Mouse (Mus musculus) kidney, postnatal 0 days (tissue): Measurements from ENCODE around the gene Aars. TPM values are rescaled to one million over a fixed set of nuclear protein-coding genes. Genes with fewer than 3 reads are reported as not detected.
A peak's percentile ranks its signal among the peaks of the same experiment; 100 is the strongest.
"Not testable (repeated sequence)": the region's sequence is repeated elsewhere in the genome, so short reads cannot be mapped to it uniquely, and the experiment has no call there.

ENCODE experiments used
- ATAC-seq: fragments of 200-750 bp; cut with Nextera tagmentation; replicated peaks from 2 replicates; pipeline ENCODE4 v1.8.0; 2017; ENCODE audit warnings: low read depth, moderate number of reproducible peaks, moderate TSS enrichment, moderate library complexity; ENCODE audit not compliant: low FRiP score
- DNase-seq: peaks from one replicate; pipeline ENCODE4 v3.0.0-alpha.2; 2016; ENCODE audit warnings: low spot score
- H3K27ac ChIP-seq: fragments of 300-500 bp; sonication (generic); 2 replicates; pipeline ENCODE4 v1.5.1; 2014; ENCODE audit warnings: mild to moderate bottlenecking
- H3K27me3 ChIP-seq: fragments of 300-500 bp; sonication (generic); 2 replicates; pipeline ENCODE4 v1.6.1; 2014; ENCODE audit warnings: low read length, mixed read lengths; ENCODE audit not compliant: insufficient read depth
- H3K36me3 ChIP-seq: fragments of 300-500 bp; sonication (generic); 2 replicates; pipeline ENCODE4 v1.6.1; 2014; ENCODE audit warnings: low read length, mixed read lengths; ENCODE audit not compliant: insufficient read depth
- H3K4me1 ChIP-seq: fragments of 300-500 bp; sonication (generic); replicated peaks from 2 replicates; pipeline ENCODE4 v1.6.1; 2014; ENCODE audit warnings: antibody characterized with exemption, low read length, mixed read lengths; ENCODE audit not compliant: insufficient read depth
- H3K4me2 ChIP-seq: fragments of 300-500 bp; sonication (generic); 2 replicates; pipeline ENCODE4 v1.6.1; 2014; ENCODE audit warnings: mild to moderate bottlenecking, low read length, moderate library complexity, mixed read lengths
- H3K4me3 ChIP-seq: fragments of 300-500 bp; sonication (generic); replicated peaks from 2 replicates; pipeline ENCODE4 v1.5.1; 2014; ENCODE audit warnings: low read depth, low read length
- H3K9ac ChIP-seq: fragments of 300-500 bp; sonication (generic); 2 replicates; pipeline ENCODE4 v1.6.1; 2014; ENCODE audit warnings: low read depth, low read length
- H3K9me3 ChIP-seq: fragments of 300-500 bp; sonication (generic); replicated peaks from 2 replicates; pipeline ENCODE4 v1.6.1; 2016; ENCODE audit warnings: low read length, inconsistent platforms, mixed read lengths
- CTCF ChIP-seq: IDR thresholded peaks from 2 replicates; pipeline ENCODE4 v1.5.1; 2016; ENCODE audit warnings: antibody characterized with exemption, low read depth, mild to moderate bottlenecking, moderate library complexity
- WGBS: fragments of 180-500 bp; shearing (Covaris S2); extraction: QIAGEN DNeasy Blood & Tissue Kit; methylation state at CpG from one replicate; pipeline ENCODE4 v1.1.7; 2014; 5-methylcytosine and 5-hydroxymethylcytosine counted together
- polyA plus RNA-seq: library from polyadenylated mRNA; unstranded; fragments of >200 nt; fragmentation: Nextera tagmentation; extraction: Ambion mirVana; gene quantifications from 2 replicates; pipeline ENCODE4 v1.2.1, GENCODE M21; 2015

Gene Aars
- polyA plus RNA-seq, 1 experiment from 2014 or later, result 39.6 TPM

DNA sequence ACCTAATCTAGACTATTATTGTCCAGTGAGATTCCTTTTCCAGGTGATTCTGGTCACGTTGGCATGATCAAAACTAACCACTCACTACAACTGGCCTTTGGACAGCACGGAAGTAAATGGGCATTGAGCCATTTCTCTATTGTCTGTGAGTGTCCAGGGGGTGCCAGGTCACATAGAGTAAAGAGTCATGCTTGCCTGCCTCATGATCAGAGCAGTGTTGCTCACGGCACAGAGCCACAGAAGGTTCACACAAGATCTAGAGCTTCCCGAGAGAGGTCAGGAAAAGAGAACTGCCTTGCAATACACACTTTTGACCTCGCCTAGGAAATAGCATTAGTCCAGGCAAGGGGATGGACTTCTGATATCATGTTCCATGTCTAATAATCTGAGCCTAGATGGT is 46.5 kb downstream of the Aars start:
- no peak overlapping the region for H3K9ac ChIP-seq
- ATAC-seq, result peak; percentile 67

GRCm38 (mm10) chr8:111079861-111080271 is 46.9 kb downstream of the Aars start:
- Histone ChIP-seq H3K9me3 (no peaks in the 10 kb centered on the region), H3K36me3 (no peaks in the 10 kb centered on the region), H3K4me1 (no peaks in the 10 kb centered on the region), H3K4me2 (peak overlapping the region; percentile 50), H3K27ac (peak overlapping the region; percentile 85), H3K27me3 (no peaks in the 10 kb centered on the region), H3K9ac (no peak overlapping the region), H3K4me3 (no peak overlapping the region)
- 7% methylated on average over 6 of the region's 6 CpGs for WGBS
- DNase-seq (peak; percentile 77), ATAC-seq (peak; percentile 79)
- peak; percentile 76 for TF ChIP-seq CTCF

More for the DNA sequence above, 46.5 kb downstream of the Aars start:
- no peaks in the 10 kb centered on the region for H3K36me3 ChIP-seq
- DNase-seq, result no peak
- 35% methylated on average over 5 of the region's 5 CpGs for WGBS
- no peaks in the 10 kb centered on the region for H3K27me3 ChIP-seq
- H3K27ac ChIP-seq, result peak overlapping the region; percentile 85
- H3K4me1 ChIP-seq, result no peaks in the 10 kb centered on the region
- no peak overlapping the region for H3K4me3 ChIP-seq
- peak overlapping the region; percentile 50 for H3K4me2 ChIP-seq
- TF ChIP-seq CTCF, result no peak
- no peaks in the 10 kb centered on the region for H3K9me3 ChIP-seq

- H3K36me3 ChIP-seq, result no peaks in the 10 kb centered on the region
- no peaks in the 10 kb centered on the region for H3K27me3 ChIP-seq
- H3K4me1 ChIP-seq, result no peaks in the 10 kb centered on the region
- H3K9ac ChIP-seq, result peak overlapping the region; percentile 32; the same call in 1 of the 2 replicates
- 31% methylated on average over 12 of the region's 12 CpGs for WGBS
- no peak for TF ChIP-seq CTCF
- H3K9me3 ChIP-seq, result no peaks in the 10 kb centered on the region
- peak overlapping the region; percentile 50 for H3K4me2 ChIP-seq
- peak overlapping the region; percentile 85 for H3K27ac ChIP-seq
- DNase-seq (peak; percentile 39), ATAC-seq (peak; percentile 78)
- peak overlapping the region; percentile 22; the same call in 1 of the 2 replicates for H3K4me3 ChIP-seq
Observed at GRCm38 (mm10) chr8:111081580-111082258, 48.8 kb downstream of the Aars start.

DNA sequence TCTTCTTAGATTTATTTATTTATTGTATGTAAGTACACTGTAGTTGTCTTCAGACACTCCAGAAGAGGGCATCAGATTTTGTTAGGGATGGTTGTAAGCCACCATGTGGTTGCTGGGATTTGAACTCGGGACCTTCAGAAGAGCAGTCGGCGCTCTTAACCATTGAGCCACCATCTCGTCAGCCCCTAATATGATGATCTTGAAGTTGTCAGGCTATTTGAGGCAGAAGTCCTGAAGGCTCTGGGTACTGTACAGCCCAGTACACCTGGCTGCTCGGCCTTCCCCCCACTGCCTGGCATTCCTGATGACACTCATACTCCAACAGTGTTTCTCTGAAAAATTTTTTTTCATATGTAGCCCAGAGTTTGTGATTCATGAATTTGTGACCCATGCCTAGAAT is 51.0 kb downstream of the Aars start:
- not testable (repeated sequence) for H3K27me3 ChIP-seq, H3K9ac ChIP-seq, H3K9me3 ChIP-seq, H3K4me2 ChIP-seq, H3K36me3 ChIP-seq, H3K4me3 ChIP-seq, ATAC-seq, H3K4me1 ChIP-seq, H3K27ac ChIP-seq, DNase-seq
- WGBS, result 87% methylated on average over 5 of the region's 5 CpGs

DNA sequence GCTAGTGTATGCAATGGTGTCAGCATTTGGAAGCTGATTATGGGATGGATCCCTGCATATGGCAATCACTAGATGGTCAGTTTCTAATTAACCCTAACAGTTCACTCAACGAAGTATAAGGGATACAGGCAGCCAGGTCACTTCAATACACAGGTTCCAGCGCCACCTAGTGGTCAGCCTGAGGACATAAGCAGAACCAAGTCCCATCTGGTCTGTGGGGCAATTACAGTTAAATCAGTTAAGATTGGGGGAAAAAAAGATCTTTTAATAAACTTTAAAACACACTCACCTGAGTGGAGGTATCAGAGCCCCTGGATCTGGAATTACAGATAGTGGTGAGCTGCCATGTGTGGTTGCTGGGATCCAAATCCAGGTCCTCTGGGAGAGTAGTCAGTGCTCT is 57.2 kb downstream of the Aars start:
- TF ChIP-seq CTCF, result peak; percentile 86
- ATAC-seq, result no peak

GRCm38 (mm10) chr8:111091706-111092105 is 58.8 kb downstream of the Aars start:
- no peaks in the 10 kb centered on the region for H3K9me3 ChIP-seq
- H3K4me1 ChIP-seq, result no peaks in the 10 kb centered on the region
- 80% methylated on average over 7 of the region's 7 CpGs for WGBS
- H3K27me3 ChIP-seq, result no peaks in the 10 kb centered on the region
- DNase-seq (no peak), ATAC-seq (no peak)
- no peak overlapping the region for H3K4me3 ChIP-seq
- no peak for TF ChIP-seq CTCF
- no peaks in the 10 kb centered on the region for H3K36me3 ChIP-seq
- no peak overlapping the region for H3K9ac ChIP-seq
- H3K27ac ChIP-seq, result no peak overlapping the region
- H3K4me2 ChIP-seq, result no peak overlapping the region

More for the DNA sequence above, 57.2 kb downstream of the Aars start:
- H3K27ac ChIP-seq, result no peak overlapping the region
- H3K9me3 ChIP-seq, result no peaks in the 10 kb centered on the region
- H3K36me3 ChIP-seq, result no peaks in the 10 kb centered on the region
- H3K9ac ChIP-seq, result no peak overlapping the region
- H3K4me1 ChIP-seq, result no peaks in the 10 kb centered on the region
- 0% methylated on average over 2 of the region's 2 CpGs for WGBS
- H3K27me3 ChIP-seq, result no peaks in the 10 kb centered on the region
- H3K4me2 ChIP-seq, result no peak overlapping the region
- no peak overlapping the region for H3K4me3 ChIP-seq
- DNase-seq, result peak; percentile 91

DNA sequence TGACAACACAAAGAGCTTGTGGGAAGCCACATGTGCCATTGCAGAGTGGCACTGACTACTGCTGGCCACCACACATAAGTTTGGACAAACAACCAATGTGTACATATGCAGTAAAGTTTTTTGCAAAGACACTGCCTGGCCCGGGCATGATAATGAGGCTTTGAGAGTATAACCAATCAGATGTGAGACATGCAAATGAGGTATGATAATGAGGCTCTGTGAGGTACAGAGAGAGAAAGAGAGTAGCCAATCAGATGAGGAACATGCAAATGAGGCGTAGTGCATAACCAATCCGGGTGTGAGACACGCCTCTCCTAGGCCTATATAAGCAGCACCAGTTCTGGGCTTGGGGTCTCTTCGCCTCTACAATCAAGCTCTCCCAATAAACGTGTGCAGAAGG is 59.4 kb downstream of the Aars start, which contains the start of gene Clec18a:
Clec18a (minus strand) TSS at position 101 of the 400 bp plus-strand sequence.
- not testable (repeated sequence) for DNase-seq, H3K27me3 ChIP-seq, H3K36me3 ChIP-seq, H3K4me1 ChIP-seq, H3K4me3 ChIP-seq, H3K27ac ChIP-seq, H3K9me3 ChIP-seq, H3K4me2 ChIP-seq, ATAC-seq, H3K9ac ChIP-seq
- WGBS, result 83% methylated on average over 4 of the region's 6 CpGs
